Mouse (Mus musculus): ENCODE results near the gene Bbs9.

The Bbs9 gene

DNA sequence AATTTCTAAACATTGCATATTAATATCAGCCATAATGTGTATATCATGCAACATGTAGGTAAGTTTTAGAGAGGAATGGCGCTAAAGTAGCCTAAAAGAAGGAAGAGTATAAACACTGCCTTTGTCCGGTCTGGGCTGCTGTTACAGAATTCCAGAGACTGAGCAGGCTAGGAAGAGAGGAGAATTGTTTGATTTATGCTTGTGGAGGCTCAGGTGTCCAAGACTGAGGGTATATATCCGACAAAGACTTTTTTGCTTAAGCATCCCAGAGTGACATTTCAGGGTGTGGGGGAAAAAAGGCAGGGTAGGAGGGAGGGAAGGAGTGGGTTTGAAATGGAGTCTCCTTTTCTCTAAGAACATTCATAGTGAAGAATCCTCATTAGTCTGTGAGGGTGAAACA lies 152.4 kb downstream of the Bbs9 start:
- in situ Hi-C loops (cut with MboI, MseI), result no loop called here

DNA sequence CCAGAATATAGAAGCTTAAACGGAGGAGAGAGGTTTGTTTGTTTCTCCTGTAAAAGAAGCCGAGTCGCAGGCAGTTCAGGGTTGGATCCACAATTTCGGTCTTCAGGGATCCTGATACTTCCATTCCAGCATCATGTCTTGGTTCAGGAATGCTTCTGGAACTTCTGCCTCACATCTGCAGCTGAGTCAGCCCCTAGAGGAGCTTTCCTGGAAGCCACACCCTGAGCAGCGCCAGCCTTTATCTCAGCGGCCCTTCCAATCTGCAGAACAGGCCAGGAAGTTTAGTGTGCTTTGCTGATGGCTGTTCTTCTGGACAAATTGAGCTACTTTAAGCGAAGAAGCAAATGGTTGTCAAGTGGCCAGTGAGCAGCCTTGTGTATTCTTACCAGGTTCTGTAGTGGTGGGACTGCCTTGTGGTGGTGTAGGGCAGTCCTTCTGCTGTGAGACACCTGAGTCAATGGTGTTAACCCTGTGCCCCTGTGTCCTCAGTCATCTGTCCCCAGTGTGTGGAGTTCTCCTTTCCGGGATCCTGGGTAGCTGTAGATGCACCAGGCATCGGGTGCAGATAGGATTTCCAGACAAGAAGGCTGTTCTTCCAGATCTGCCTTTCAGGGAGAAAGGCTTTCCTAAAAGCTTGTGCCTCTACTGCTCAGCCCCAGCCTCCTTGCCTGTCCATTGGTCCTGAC lies 157.4 kb downstream of the Bbs9 start:
- in situ Hi-C loops (cut with MboI, MseI), result no loop called here

DNA sequence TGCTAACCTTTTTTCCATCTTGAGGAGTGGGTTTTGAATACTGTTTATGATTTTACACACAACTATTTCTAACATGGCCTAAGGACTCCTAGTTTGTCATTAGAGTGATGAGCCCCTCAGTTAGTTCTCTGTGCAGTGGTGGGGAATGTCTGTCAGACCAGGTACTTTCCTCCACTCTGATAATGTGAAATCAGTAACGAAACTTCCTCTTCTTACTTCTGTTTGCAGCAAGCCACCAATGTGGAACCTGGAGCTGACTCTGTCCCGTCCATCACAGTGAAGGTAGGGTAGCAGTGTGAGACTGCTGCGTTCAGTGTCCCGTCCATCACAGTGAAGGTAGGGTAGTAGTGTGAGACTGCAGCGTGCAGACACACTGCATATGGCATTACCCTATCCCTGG lies 163.0 kb downstream of the Bbs9 start:
- in situ Hi-C loops (cut with MboI, MseI), result no loop called here

DNA sequence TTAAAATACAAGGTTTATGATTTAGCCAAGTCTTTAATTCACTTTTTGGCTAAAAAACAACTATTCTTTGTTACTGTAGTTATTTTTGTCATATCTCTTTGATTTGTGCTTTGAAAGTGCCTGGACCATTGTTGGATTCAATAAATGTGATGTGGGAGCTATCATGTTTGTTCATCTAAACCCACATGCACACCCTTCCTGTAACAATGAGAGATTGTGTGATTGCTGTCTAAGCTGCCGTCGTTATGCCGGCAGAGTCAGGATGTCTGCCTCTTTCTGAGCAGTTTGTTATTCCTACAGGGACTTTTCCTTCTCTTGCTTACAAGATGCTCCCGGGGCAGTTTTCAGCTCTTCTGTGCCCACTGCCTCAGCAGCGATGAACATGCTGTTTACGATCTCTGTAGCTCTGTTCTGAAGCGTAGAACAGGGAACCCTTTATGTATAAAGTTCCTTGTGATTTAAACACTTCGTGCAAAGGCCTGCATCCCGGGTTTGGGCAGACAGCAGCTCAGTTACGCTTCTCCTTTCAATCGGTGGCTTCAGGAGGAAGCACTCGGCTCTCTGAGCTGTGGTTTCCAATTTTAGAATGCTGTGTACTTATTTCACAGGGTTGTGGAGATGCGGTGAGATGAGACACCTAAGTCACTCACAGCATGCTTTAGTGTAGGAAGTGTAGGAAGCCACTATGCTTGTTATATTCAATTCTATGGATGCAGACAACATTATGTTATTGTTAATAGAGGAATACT lies 165.3 kb downstream of the Bbs9 start:
- in situ Hi-C loops (cut with MboI, MseI), result no loop called here

DNA sequence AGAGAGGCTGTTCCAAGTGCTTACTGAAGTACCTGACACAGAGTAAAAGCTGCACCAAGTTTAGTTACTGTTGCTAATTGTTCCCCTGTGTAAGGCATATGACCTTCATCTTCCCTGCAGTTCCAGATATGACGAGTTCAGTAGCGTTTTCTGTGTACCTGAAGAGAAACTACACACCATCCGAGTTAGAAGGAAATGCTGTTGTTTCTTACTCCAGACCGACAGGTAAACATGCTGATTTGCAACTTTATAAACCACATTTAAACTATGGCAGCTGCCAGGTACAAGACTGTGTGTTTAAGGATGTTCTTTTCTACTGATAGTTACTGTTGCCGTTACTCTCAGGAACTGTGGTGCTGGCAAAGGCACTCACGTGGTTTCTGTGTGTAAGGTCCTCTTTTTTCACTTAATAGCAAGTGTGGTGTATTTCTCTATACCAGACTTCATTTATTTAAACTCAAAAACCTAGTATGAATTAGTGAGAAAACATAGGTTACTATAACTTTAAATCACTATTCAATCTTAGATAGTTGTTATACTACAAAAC lies 170.4 kb downstream of the Bbs9 start:
- in situ Hi-C loops (cut with MboI, MseI), result no loop called here

DNA sequence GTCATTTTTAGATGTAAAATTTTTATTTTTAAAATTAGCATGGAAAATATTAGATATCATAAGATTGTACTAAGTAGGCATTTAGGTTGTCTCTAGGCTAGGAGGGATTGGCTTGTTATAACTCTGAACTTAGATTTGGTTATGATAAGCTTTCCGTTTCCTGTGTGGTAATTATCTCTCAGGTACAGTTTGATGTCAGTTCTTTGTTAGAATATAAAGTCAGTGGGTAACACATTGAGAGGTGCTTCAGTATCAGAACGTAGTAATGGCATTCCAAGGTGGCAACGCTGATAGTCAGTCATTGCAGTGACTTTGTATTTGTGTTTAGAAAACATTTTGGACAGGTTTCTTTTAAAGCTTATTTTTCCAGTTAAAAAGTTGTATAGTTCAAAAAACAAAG lies 170.9 kb downstream of the Bbs9 start:
- in situ Hi-C loops (cut with MboI, MseI), result no loop called here

DNA sequence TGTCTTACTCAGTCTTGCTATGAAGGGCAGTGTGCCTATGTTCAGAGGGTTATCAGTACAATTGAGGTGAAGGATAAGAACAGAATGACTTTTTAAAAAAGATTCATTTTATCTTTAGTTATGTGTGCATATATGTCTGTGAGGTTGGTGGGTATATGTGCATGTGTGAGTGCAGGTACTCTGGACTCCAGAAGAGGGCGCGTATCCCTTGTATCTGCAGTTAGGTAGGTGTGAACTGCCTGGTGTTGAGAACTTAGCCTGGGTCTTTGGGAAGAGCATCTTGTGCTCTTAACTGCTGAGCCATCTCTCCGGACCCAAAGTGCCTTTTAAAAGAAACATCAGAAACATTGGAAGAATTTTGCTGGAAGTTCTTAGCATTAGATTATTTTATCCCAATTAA lies 172.6 kb downstream of the Bbs9 start:
- in situ Hi-C loops (cut with MboI, MseI), result no loop called here

DNA sequence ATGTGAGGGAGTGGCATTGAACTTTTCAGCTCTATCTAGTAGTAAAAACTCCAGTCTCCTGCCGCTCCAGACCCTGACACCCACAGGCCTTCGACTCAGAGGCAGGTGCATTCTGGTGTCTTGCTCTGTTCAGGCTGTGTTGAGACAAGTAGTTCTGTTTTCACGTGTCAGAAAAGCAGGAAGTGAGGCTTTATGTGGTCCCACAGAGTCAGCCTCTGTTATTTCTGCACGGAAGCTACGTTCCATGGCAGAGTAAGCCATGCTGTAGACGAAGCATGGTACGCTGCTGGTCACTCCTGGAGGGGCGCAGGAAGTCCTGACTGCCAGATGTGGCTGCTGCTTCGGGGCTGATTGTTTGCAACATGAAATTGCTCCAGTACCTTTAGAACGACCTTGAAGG lies 174.1 kb downstream of the Bbs9 start:
- in situ Hi-C loops (cut with MboI, MseI), result no loop called here

DNA sequence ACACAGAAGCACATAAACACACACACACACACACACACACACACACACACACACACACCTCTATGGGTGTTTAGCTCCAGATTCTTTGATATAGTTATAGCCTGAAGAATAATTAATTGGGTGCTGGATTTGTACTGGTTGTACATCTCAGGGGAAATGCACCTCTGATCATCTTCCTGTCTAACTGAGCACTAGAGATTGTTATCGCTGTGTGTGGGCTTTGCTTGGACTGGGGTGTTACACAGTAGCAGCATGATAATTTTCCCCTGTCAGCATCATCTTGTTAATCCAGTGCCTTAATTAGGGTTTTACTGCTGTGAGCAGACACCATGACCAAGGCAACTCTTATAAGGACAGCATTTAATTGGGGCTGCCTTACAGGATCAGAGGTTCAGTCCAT lies 175.3 kb downstream of the Bbs9 start:
- in situ Hi-C loops (cut with MboI, MseI), result no loop called here

DNA sequence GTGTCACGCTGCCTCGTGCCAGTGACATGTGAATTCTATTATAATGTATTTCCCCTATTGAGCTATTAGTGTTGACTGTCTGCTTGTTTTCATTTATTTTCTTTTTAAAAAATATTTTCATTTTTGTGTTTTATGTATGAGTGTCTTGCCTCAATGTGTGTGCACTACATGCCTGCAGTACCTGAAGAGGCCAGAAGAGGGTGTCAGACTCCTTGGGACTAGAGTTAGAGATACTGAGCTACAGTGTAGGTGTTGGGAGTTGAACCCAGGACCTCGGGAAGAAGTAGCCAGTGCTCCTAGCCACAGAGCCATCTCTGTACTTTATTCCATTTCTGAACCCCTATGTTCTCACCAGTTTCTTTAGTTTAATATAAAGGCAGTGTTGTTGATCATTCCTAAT lies 176.1 kb downstream of the Bbs9 start:
- in situ Hi-C loops (cut with MboI, MseI), result no loop called here

DNA sequence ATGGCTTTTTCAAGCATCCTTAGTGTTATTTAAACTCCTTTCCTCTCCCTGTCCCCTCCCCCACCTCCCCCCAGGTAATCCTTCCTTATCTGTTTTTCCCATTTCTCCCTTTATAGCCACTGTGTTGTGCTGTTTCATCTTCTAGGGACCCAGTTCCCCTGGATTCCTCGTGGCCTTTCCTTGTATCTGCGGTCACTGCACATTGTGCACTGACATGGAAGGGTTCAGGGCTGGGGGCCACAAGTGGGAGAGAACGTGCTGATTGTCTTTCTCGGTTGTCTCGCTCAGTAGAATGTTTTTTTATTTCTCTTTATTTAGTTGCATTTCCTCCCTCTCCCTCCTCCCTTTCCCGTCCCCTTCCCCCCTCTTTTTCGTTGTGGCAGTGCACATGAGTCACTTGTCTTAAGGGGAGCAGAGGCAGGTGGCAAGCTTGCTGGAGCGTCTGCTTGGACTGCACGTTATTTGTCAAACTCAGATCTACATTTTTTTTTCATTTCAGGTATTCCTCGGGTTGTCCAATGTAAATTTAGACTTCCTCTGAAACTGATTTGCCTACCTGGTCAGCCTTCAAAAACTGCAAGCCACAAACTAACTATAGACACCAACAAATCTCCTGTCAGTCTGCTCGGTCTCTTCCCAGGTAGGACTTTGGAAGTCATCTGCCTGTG lies 179.3 kb downstream of the Bbs9 start:
- in situ Hi-C loops (cut with MboI, MseI), result no loop called here

DNA sequence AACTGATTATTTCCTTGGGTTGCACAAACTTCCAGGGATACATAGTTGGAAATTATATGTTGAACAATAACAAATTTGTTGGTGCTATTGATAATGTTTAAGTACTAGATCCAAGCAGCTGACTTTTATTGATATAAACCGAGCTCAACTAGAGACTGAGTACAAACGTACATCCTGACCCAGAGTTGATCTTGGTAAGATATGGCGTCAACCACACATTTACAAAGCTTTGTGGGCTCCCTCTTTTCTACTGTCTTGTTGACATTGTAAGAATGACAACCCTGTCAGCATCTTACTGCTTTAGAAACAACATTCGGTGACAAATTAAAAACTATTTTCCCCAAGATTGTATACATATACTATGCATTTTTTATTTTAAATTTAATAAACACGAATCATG lies 181.7 kb downstream of the Bbs9 start:
- in situ Hi-C loops (cut with MboI, MseI), result no loop called here

DNA sequence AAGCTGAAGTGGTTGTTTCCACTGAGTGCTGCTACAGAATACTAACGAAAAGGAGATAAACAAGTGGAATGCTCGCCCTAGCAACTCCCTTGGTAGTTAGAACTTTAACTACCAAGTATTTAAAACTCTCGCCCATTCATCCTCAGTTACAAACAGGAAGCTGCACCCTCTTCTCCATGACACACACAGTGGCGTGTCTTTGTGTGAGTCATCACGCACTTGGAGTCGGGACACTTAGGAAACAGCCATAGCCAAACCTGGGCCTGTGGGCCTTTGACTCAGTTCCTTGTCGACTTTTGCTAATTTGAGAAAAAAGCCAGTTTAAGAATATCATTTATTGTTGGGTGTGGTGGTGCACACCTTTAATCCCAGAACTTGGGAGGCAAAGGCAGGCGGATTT lies 189.6 kb downstream of the Bbs9 start:
- in situ Hi-C loops (cut with MboI, MseI), result loop anchor here (10.0 kb wide), 1 partner anchor 1830 kb away; no protein-coding TSS in a partner anchor

DNA sequence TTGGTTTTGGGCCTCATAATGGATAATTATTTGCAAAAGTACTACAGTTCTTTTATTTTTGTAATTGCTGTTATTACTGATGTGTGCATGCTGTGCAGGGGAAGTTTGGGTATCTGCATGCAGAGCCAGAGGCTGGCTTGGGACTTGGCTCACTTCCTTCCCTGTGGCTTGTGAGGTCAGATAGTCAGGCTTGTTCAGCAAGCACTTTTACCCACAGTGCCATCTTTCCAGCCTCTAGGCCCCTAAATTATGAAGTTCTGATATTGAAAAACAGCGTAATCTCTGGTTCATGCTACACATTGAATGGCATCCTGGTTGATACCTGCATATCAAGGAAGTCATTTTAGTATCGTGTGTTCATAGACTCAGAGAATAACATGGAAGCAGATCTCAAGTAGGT lies 197.4 kb downstream of the Bbs9 start:
- in situ Hi-C loops (cut with MboI, MseI), result loop anchor here (10.0 kb wide), 1 partner anchor 108 kb away; no protein-coding TSS in a partner anchor

DNA sequence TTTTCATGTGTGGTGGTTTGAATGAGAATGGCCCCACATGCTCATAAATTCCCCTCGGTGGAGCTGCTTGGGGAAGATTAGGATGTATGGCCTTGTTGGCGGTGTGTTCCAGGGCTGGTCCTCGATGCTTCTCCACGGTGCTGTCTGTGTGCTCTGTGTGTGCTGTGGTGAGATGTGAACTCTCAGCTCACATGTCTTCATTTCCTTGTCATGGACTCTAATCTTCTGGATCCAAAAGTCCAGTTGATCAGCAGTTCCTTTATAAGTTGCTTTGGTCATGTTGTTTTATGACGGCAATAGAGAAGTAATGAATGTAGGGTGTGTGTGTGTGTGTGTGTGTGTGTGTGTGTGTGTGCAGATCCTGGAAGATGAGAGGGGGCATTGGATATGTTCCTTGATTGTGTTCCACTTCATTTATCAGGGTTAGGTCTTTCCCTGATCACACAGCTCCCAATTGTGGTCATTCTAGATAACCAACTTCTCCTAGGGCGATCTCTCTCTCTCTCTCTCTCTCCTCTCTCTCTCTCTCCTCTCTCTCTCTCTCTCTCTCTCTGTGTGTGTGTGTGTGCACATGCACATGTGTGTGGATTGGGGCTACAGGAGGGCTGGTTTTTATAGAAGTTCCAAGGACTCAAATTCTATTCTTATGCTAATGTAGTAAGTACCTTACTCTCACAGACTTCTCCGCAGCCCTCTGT lies 201.8 kb downstream of the Bbs9 start:
- in situ Hi-C loops (cut with MboI, MseI), result loop anchor here (10.0 kb wide), 1 partner anchor 112 kb away; no protein-coding TSS in a partner anchor

DNA sequence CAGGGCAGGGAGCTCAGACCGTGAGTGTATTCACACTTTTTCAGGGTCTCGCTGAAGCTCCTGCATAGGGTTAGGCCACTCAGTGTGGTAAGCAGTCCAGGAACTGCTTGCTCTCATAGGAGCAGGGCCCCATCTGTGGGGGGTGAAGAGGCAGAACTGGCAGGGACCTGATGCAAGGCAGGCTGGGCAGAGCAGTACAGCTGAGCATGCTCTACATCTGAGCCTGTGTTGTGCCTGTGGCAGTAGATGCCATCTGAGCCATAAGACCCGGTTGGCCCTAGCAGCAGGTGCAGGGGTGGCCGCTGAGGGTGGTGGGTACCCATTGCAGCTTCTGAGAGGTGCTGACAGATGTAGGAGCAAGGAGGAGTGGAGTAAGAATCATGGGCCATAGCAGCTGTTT lies 202.5 kb downstream of the Bbs9 start:
- in situ Hi-C loops (cut with MboI, MseI), result loop anchor here (10.0 kb wide), 1 partner anchor 113 kb away; no protein-coding TSS in a partner anchor

DNA sequence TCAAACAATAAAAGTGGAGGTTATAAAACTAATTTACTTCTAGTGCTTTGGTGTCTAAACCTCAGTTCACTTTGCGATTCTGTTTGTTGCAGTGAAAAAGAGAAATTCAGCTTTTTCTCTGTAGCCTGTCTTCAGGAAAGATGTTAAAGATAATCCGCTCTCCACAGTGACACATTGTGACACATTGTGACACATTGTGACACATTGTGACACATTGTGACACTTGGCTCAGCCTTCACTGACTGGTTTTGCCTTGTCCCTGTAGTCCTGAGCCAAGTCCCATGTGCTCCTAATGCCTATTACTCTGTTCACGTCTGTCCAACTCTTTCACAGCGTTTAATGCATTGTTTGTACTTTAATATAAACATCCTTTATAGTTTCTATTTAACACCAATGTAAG lies 203.0 kb downstream of the Bbs9 start:
- in situ Hi-C loops (cut with MboI, MseI), result loop anchor here (10.0 kb wide), 1 partner anchor 114 kb away; no protein-coding TSS in a partner anchor

DNA sequence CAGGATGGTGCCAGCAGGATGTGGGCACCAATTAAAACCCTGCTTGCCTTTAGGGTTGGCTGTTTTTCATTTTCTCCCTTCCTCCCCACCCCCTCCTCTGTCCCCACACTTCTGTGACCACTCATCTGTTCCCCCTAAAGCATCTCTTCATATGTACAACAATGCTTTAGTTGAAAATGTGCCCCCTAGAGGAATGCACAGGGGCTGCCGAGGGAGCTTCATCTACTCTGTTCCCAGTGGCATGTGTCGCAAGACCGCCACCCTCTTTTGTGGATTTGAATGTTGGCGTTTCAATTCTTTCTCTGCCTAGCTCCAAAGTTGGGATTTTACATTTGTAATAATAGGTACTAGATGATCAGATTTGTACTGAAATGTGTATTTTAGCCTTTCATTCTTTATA lies 204.0 kb downstream of the Bbs9 start:
- in situ Hi-C loops (cut with MboI, MseI), result loop anchor here (10.0 kb wide), 1 partner anchor 115 kb away; no protein-coding TSS in a partner anchor

DNA sequence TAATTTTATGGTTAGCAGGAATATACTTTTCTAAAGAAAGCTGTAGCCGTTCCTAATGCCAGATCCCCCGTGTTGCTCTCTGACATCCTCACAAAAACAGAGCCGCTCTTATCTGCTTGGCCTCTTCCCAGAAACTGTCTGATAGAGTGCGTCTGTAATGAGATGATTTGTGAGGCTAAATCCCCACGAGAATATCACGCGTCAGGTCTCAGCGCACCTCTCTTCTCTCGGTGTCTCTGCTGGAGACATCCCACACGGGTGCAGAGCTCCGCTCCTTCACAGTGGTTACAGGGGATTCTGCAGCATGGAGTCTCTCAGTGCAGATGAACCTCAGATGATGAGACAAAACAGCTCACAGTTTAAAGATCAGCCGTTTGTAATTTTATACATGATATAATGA lies 204.5 kb downstream of the Bbs9 start:
- in situ Hi-C loops (cut with MboI, MseI), result no loop called here

DNA sequence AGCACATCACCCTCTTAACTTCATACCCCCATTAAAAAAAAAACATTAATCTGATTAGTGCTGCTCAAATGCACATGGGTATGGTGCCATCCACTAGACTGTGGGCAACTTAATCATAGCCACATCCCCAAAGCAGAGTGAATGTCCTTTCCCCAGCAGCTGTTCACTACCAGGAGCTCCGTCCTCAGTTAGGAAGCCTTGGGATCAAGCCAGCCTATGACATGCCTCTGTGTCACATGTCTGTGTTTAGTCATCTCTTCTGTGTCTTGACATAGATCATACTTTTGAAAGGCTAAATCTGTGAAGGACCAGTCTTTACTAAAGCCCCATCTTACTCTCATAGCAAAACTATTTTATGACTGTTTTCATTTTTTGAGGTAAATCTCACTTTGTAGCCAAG lies 205.0 kb downstream of the Bbs9 start:
- in situ Hi-C loops (cut with MboI, MseI), result no loop called here

DNA sequence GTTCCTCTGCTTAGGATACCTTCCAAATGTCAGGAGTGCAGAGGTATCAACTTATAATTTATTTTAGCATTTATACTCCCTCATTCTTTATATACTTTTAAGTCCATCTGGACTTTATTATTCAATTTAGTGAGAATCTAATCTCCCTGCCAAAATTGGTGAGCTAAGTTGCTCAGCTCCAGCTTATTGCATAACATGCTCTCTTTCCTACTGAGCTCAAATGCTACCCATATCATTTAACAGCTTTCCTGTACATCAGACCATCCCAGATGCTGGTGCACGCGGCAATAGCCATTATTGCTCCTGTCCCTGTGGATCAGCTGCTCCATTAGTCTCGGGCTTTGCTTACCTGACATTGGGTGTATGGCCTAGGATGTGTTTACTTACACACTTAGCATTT lies 208.3 kb downstream of the Bbs9 start:
- in situ Hi-C loops (cut with MboI, MseI), result no loop called here
